Mouse (Mus musculus): Measurements from ENCODE around the gene Dazap2.
"Not testable (repeated sequence)": the region's sequence is repeated elsewhere in the genome, so short reads cannot be mapped to it uniquely, and the experiment has no call there.

Dazap2 gene

DNA sequence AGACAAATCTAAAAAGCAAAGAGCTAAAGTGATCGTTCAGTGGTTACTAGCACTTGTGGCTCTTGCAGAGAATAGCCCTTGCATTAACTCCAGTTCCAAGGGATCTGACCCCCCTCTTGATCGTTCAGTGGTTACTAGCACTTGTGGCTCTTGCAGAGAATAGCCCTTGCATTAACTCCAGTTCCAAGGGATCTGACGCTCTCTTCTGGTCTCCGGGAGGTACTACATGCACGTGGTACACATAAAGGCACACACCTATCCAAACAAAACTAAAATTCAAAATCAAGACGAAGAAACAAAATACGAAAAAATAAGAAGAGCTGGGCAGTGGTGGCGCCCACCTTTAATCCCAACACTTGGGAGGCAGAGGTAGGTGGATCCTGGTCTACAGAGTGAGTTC, 8.5 kb upstream of the Dazap2 start:
- DNase-seq (ENCODE audit: low read depth in 1 of 2, low spot score in 2 of 2), result not testable (repeated sequence)

DNA sequence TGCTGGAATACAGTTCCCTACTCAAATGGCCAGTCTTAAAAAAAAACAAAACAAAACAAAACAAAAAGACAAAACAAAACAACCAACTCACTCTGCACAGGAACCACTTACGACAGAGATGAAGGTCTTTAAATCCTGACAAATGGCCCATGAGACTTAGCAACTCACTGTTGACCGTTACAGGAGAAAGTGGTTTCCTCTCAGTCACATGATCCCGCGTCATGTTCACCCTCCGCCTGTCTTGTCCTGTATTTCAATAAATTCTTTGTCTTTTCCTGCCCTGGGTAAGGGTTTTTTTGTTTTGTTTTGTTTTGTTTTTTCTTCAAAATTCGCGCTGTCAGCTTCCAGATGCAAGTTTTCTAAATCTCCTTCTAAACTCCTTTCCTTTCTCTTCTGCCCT, 3.2 kb upstream of the Dazap2 start:
- no peak for DNase-seq (ENCODE audit: low read depth in 1 of 2, low spot score in 2 of 2)

DNA sequence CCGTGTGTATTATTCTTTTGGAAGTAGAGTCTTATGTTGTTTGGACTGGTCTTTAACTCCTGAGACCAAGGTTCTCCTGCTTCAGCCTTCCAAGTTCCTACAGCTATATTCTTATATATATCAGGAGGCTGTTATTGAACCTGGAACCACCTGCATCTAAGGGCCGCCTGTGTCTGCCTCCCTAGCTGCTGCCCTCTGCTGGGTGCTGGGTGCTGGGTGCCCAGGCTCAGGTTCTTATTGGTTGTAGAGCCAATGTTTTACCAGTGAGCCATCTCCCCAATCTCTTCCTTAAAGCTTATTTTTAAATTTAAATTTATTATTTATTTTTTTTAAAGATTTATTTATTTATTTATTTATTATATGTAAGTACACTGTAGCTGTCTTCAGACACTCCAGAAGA, 2.7 kb upstream of the Dazap2 start:
- no peak for DNase-seq (ENCODE audit: low read depth in 1 of 2, low spot score in 2 of 2)

DNA sequence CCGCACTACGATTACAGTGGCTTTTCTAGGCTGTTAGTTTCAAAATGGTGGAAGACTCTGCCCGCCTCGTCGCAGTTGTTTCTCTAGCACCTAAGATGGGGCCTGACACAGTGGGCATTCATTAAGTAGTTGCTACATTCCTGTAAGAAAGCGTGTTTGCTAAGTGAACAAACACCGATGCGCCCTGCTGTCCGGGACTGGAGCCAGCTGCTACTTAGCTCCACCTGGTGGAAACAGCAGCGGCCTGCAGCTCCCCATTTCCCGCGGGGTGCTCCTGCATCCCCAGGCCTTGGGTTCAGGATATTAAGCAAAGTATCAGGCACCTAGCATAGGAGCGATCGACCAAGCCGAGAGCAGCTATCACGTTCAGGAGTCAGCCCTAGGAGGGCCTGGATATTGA, 1.6 kb upstream of the Dazap2 start:
- peak in 1 of 2 experiments; percentile 55 for DNase-seq (ENCODE audit: low read depth in 1 of 2, low spot score in 2 of 2)

DNA sequence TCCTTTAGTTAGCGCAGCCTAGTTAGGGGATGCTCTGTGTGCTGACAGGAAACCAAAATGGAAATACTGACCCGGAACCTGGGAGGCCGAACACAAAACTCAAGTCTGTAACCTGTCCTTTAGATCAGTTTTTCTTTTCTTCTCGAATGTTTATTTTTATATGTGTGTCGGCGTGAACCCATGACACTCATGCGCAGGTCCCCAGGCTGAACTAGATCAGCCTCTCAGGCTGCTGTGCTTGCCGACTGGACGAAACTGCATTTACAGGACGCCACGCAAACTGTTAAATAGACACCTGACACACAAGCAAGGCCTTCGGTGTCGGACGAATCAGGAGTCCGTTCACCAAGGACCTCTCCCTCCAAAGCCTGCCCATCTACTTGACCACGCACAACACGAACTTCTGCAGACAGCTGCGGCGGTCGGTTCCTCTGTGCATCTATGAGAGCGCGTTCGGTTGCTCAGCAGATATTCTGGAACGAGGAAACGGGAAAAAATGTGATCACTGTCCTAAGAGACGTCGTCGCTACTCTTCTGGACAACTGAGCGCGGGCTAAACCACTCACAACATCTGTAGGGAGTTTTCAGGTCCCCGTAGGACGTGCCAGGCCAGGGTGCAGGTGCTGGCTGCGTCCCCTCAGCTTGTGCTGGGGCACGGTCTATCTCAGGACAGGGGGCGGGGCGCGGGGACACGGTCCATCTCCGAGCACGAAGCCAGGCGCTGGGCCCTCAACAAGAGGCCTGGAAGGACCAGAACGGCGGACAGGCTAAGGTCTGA, 742 bp upstream of the Dazap2 start:
- no peak for DNase-seq (ENCODE audit: low read depth in 1 of 2, low spot score in 2 of 2)

DNA sequence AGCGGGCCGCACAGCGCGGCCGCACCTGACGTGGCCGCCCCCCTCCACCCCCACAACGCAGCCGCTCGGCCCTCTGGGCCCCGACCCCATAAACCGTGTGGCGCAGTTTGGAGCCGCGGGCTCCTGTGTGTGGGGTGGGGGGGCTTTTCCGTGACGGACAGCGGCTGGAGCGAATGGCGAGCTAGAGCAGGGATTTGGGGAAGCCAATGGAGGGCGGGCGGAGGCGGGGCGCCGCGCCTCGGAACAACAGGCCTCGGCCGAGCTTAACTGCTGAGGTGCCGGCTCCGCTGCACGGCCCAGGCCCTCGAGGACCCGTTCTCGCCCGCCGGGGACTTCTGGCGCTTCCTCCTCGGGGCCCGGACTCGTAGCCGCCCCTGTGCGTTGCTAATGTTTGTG, 674 bp downstream of the Dazap2 start:
- DNase-seq (ENCODE audit: low read depth in 1 of 2, low spot score in 2 of 2), result peak in 1 of 2 experiments; percentile 70

DNA sequence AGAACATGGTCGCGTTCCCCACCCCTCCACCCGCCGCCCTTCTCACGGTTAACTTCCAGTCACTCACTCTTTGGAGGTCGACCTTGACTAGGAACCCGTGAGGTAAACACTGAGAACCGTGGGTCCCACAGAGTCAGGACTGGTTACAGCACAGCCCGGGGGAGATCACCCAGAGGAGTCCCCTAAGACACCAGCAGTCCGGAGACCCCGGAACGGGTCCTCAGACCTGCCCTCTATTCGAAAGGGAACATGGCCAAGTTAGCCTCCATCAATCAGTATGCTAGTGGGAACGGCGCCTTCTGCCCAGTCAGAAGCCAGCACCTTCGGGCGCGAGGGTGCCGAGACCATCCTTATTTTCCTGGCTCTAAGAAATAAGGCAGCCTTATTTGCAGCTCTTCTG, 1.1 kb downstream of the Dazap2 start:
- no peak for DNase-seq (ENCODE audit: low read depth in 1 of 2, low spot score in 2 of 2)

DNA sequence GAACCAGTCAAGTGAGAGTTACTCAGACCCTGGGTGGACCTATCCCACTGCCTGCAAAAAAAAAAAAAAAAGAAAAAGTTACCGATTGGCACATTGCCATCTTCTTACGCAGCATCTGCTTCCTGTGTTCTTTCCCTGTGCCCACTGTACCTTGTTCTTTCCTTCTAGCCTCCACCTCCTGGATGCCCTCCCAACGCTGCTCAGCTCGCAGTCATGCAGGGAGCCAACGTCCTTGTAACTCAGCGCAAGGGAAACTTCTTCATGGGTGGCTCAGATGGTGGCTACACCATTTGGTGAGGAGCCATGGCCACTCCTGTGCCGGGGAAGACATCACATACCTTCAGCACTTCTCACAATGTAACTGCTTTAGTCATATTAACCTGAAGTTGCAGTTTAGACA, 4.1 kb downstream of the Dazap2 start:
- no peak for DNase-seq (ENCODE audit: low read depth in 1 of 2, low spot score in 2 of 2)

DNA sequence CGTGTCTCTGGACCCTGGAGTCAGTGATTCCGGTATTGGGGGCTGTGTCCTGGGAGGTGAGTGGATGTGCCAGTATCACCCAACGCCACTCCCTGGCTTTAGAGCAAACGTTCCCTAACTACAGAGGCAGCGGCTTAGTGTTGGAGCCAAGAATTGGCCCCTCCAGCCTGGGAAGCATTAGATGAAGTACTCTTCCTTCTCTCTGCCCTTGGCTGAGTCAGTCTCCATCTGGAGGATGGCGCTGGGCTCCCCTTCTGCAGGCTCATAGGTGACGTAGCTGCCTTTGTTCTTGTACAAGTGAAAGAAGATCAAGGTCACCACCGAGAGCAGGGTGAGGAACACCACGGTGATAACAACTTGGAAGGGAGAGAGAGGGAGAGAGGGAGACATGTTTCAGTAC, 6.5 kb downstream of the Dazap2 start:
- DNase-seq (ENCODE audit: low read depth in 1 of 2, low spot score in 2 of 2), result not testable (repeated sequence)

DNA sequence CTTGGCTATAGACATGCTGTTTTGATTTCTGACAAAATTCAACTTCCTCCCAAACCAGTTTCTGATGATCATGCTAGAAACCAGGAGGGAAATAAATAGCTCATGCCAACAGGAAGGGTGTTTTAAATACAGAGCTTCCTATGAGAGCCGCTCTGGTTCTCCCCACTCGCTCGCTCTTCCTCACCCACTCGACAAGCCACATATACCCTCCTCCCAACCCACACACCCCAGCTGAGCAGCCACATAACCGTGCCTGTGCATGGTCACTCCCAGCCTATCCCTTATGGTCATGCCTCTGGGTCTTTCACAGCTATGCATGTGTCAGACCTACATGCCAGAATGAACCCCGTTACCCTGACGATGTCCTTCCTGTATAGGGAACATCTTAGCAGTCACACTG, 7.0 kb downstream of the Dazap2 start:
- peak in 1 of 2 experiments; percentile 15 for DNase-seq (ENCODE audit: low read depth in 1 of 2, low spot score in 2 of 2)

DNA sequence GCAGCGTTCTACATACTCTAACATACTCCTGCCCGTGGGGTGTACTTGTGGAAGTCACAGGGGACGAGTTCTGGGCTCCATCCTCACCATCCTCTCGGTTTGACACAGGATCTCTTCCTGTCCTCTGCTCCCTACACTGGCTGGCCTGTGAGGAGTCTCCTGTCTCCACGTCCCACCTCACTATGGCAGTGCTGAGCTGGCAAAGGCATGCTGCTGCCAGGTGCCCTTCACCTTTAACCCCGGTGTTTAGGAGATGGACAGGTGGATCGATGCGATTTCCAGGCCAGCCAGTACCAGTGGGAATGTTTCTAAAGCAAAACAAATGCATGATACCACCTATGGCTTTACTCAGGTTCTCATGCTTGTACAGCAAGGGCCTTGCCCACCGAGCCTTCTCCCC, 8.6 kb downstream of the Dazap2 start:
- no peak for DNase-seq (ENCODE audit: low read depth in 1 of 2, low spot score in 2 of 2)

DNA sequence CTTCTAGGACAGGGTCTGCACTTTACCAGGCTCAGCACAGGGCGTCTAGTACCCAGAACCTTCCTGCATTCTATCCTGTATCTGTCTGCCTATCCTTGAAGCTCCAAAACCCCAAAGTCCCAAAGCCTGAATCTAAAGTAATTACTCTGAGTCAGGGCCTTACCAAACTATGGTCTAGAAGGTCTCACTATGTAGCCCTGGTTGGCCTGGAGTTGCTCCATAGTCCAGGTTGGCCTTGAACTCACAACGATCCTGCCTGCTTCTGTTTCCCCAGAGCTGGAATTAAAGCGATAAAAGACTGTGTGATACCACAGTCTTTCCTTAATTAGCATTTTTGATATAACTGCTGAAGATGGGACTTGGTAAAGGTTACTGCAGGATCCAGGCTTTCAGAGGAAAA, 9.3 kb downstream of the Dazap2 start:
- no peak for DNase-seq (ENCODE audit: low read depth in 1 of 2, low spot score in 2 of 2)

DNA sequence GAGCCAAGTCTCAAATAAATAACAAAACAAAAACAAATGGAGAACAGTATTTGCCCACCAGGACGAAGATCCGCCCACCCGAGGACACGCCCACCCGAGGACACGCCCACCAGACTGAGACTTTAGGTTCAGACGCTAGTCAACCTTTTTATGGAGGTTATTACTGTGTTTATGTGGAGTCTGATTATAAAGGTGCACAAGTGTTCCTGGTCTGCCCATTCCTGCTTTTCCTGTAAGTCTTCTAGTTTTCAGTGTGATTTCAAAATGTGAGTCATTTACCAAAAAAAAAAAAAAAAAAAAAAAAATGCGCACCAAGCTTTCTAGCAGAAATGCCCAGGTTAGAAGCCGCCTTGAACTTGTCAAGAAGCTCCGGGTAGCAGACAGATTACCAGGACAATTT, 12.1 kb downstream of the Dazap2 start:
- DNase-seq (ENCODE audit: low read depth in 1 of 2, low spot score in 2 of 2), result no peak

DNA sequence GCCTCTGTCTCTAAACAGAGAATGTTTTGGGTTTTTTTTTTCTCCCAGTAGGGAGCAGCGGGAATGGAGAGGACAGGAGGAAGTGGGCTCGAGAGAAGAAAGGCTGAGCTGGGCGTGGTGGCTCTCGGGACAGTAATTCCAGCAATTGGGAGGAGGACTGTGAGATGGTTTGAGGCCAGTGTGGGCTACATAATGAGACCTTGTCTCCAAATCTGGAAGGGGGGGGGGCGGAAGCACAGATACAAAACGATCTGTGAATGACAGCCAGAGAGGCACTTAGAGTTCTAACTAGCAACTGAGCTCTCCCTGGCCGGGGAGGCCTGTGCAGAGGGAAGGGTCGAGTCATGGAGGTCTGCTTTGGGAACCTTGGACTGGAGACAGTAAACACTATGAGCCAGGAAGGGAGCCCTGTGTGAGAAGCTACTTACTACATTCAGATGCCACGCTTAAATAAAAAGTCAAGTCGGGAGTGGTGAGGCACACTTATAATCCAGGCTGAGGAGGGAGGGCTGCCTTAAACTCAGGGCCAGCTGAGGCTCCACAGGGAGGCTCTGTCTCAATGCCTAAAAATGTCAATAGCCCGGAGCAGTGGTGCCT, 12.7 kb downstream of the Dazap2 start:
- no peak for DNase-seq (ENCODE audit: low read depth in 1 of 2, low spot score in 2 of 2)

DNA sequence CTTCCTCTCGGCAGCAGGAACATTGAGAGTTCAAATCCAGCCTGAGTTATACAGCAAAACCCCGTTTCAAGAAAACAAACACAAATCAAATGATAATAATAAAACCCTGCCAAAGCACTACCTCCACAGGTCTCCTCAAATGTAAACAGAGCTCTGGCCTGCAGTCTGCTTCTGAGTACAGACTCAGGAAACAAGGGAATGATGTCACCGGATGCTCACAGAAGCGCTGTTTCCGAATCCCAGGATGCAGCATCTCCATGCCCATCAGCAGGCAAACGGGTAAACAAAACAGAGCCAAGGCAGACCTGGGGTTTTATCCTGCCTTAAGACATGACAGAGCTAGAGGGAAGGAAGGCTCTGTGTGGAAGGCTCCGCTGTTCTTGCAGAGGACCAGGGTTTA, 13.6 kb downstream of the Dazap2 start:
- DNase-seq (ENCODE audit: low read depth in 1 of 2, low spot score in 2 of 2), result no peak

DNA sequence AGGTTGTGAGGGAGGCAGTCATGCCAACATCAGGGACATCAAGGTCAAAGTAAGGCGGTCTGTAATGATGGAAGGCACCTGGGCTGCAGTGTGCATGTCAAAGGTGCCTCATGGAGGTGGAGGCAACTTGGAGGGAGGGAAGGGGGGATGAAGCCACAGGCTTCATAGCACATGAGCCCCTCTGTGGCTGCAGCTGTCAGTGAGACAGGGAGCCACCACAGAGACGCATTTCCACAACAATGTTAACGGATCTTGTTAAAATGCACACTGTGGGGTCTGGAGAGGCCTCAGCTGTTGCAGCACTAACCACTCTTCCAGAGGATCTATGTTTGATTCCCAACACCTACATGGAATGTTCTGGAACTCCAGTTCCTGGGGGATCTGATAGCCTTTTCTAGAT, 15.0 kb downstream of the Dazap2 start:
- DNase-seq (ENCODE audit: low read depth in 1 of 2, low spot score in 2 of 2), result no peak

DNA sequence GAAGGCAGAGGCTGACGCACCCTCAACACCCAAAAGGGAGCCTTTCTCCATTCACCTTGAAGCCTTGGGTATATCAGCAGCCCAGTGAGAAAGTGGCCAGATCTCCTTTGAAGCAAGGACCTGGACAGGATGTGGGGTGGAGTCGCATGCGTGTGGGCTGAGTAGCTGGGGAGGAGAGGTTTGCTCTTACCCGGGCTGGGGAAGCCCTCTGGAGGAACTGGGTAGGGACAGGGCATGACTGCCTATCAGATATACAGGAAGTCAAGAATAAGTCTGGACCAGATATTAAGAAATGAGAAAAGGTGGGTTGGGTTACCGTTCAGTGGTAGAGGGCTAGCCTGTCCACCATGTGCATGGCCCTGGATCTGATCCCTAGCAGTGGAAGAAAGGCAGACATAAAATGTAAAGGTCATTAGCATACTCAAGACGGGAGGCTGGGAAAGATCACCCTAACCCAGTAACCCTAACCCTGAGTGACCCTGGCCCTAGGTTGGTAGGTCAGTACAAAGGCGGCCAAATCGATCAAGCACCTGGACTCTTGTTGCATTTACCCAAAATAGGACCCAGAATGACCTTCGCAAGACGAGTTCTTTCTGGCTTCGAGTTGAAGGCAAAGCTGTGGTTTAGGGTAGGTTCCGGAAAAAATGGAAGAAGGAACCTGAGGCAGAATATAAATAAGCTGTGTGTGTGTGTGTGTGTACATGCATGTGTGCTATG, 16.5 kb downstream of the Dazap2 start:
- DNase-seq (ENCODE audit: low read depth in 1 of 2, low spot score in 2 of 2), result no peak

DNA sequence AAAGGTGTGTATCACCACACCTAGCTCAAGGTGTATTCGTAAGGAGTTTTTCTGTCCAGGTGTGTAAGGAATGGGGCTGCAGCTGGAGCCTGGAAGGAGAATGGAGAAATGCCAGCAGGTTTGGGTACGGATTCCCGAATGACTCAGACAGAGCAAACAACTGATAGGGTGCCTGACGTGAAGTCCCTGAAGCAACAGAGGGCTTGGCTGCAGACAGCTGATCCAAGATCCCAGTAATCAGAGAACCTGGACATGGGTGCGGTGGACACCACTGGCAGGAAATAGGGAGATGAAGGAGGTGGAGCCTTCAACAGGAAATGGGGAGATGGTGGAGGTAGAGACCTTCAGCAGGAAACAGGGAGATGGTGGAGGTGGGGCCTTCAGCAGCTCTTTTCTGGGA, 17.2 kb downstream of the Dazap2 start:
- no peak for DNase-seq (ENCODE audit: low read depth in 1 of 2, low spot score in 2 of 2)

DNA sequence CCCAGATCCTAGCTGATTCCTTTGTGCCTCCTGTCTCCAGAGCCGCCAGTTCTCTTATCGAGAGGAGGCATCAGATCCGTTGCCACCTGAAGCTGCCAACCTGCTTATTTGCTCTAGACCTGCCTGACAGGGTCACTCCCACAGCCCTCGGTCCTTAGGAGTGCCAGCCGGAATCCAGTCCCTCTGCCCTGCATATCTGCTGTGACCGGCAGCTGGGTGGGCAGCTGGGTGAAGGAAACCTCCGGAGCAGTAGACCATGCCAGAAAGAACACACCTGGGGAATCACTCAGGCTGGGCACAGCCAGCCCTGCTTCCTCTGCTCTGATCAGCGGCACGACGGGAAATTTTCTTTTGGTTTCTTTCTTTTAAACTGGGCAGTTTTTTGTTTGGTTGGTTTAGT, 18.2 kb downstream of the Dazap2 start:
- no peak for DNase-seq (ENCODE audit: low read depth in 1 of 2, low spot score in 2 of 2)

DNA sequence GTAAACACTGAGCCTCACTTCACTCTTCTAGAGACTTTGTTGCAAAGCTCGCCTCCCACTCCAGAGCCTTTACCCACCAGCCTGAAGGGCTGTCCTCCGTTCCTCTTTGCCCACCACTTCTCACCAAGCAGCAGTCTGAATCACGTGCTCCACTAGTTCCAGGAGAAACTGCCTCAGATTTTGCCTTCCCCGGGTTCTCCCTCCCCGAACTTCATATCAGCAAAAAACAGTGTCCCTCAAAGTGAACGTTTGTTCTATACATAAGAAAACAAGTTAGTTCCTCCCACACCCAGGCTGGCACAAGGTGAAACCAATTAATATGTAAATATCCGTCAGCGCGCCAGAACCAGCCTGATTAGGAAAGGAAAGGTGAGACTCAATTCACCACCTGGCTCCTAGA, 20.1 kb downstream of the Dazap2 start:
- DNase-seq (ENCODE audit: low read depth in 1 of 2, low spot score in 2 of 2), result no peak

DNA sequence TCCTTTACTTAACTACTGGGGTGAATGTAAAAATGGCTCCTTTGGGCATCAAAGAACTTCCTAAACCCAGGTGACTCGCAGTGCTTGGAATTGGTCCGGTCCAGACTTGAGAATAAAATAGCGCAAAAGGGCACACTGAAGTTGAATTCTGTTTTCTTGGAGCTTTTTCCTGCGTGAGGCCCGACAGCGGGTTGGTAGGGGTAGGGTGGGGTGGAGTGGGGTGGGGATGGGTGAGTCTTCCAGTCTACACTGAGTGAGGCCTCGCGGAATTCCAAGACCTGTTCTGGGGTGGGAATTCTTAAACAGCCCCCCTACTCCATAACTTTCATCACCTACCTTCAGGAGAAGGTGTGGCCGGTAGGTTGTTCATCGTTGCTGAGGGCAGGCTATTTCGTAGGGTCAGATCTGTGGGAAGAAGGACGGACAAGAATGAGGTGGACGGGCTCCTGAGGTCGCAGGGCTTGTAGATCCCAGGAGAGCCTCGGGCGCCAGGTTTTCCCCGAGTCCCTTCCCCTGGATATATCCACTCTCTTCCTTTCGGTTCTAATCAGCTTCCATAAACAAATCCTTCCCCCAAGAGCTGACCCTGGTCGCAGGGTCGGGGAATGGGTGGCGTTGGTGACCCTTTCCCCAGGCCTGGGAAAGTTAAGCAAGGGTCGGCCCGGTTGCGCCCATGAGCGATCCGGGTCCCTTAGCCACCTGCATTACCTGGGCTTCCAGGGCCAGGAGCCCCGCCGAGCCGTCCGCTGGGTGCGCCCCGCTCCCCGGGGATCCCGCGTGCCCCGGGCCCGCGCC, 20.9 kb downstream of the Dazap2 start:
- no peak for DNase-seq (ENCODE audit: low read depth in 1 of 2, low spot score in 2 of 2)

Measured in monocyte, adult 2 months (primary cell).